10 mouse cellular contexts compared by ENCODE assay signal in the genomic region with DNA sequence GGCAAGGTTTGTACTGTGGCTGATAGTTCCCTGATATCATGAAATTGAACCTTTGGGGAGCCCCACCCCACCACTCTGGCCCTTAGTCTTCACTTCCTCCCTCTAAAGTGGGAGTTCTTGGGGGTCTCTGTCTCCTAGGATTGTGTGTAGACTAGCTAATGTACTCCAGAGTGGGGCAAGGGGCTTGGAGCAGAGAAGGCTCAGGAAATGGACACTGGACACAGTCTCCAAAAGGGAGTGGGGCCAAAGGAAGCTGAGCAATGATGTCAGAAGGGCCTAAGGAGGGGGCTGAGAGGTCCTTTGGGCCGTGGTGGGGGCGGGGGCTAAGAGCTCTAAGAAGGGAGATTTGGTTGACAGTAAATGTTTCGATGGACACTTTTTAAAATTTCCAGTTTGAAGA. TPM values are rescaled to one million over a fixed set of nuclear protein-coding genes. Genes with fewer than 3 reads are reported as not detected.
DNase-seq lines count a peak whose midpoint lies in the region; ATAC-seq and TF ChIP-seq lines count a peak whose summit lies in the region.
"Had no signal": no experiment of that assay in that cellular context is flagged by ENCODE, and none has a peak within 500 bp of the region (broad histone marks: within the 10 kb centered on the region; RNA-seq: fewer than 3 reads in every experiment).

No protein-coding gene starts in this region.

- H3K4me3 ChIP-seq in lung, postnatal 0 days (ENCODE audit: low read depth, low read length), result peak overlapping the region; percentile 90
- H3K4me3 ChIP-seq in forebrain, embryonic 14.5 days (ENCODE audit: low read depth, low read length), result peak overlapping the region; percentile 86
- peak overlapping the region; percentile 83 for H3K4me3 ChIP-seq in limb, embryonic 15.5 days
- H3K4me3 ChIP-seq in stomach, embryonic 15.5 days (replicated peaks), result peak overlapping the region; percentile 82

- H3K4me1 ChIP-seq in lung, postnatal 0 days (ENCODE audit: insufficient read depth, low read depth, low read length), result peaks cover 60% of the 10 kb centered on the region
- H3K4me1 ChIP-seq in forebrain, embryonic 14.5 days (ENCODE audit: control insufficient read depth, insufficient read depth, low read length), result peaks cover 20% of the 10 kb centered on the region
- peaks cover 72% of the 10 kb centered on the region for H3K4me1 ChIP-seq in limb, embryonic 15.5 days
- peaks cover 58% of the 10 kb centered on the region for H3K4me1 ChIP-seq in stomach, embryonic 15.5 days

- H3K27me3 ChIP-seq in lung, postnatal 0 days (replicated peaks; ENCODE audit: insufficient read depth, low read length), result no peaks in the 10 kb centered on the region
- no peaks in the 10 kb centered on the region for H3K27me3 ChIP-seq in forebrain, embryonic 14.5 days (replicated peaks; ENCODE audit: control insufficient read depth, insufficient read depth, low read length)
- no peaks in the 10 kb centered on the region for H3K27me3 ChIP-seq in limb, embryonic 15.5 days
- H3K27me3 ChIP-seq in stomach, embryonic 15.5 days (replicated peaks), result no peaks in the 10 kb centered on the region

- H3K4me2 ChIP-seq in lung, postnatal 0 days (replicated peaks; ENCODE audit: low read depth, low read length), result peak overlapping the region; percentile 86
- peak overlapping the region; percentile 80; the same call in 1 of the 2 replicates for H3K4me2 ChIP-seq in forebrain, embryonic 14.5 days (ENCODE audit: low read length)
- H3K4me2 ChIP-seq in limb, embryonic 15.5 days, result peak overlapping the region; percentile 77
- H3K4me2 ChIP-seq in stomach, embryonic 15.5 days, result peak overlapping the region; percentile 85

- TF ChIP-seq CTCF in lung, postnatal 0 days (IDR thresholded peaks at IDR 0.05), result no peak

- 44% methylated on average over 3 of the region's 3 CpGs for WGBS in lung, postnatal 0 days
- 87% methylated on average over 3 of the region's 3 CpGs for WGBS in forebrain, embryonic 14.5 days
- 67% methylated on average over 3 of the region's 3 CpGs for WGBS in limb, embryonic 15.5 days
- 60% methylated on average over 3 of the region's 3 CpGs for WGBS in stomach, embryonic 15.5 days

- peak overlapping the region; percentile 88; the same call in 1 of the 2 replicates for H3K9ac ChIP-seq in lung, postnatal 0 days (replicated peaks; ENCODE audit: low read depth)
- H3K9ac ChIP-seq in forebrain, embryonic 14.5 days (ENCODE audit: low read length), result peak overlapping the region; percentile 92; the same call in 1 of the 2 replicates
- H3K9ac ChIP-seq in limb, embryonic 15.5 days, result peak overlapping the region; percentile 95
- peak overlapping the region; percentile 94; the same call in 1 of the 2 replicates for H3K9ac ChIP-seq in stomach, embryonic 15.5 days

- H3K36me3 ChIP-seq in lung, postnatal 0 days (ENCODE audit: insufficient read depth, low read length), result no peaks in the 10 kb centered on the region
- H3K36me3 ChIP-seq in forebrain, embryonic 14.5 days (ENCODE audit: control insufficient read depth, insufficient read depth, low read length), result peaks cover 2% of the 10 kb centered on the region
- peaks cover 21% of the 10 kb centered on the region for H3K36me3 ChIP-seq in limb, embryonic 15.5 days
- no peaks in the 10 kb centered on the region for H3K36me3 ChIP-seq in stomach, embryonic 15.5 days

- TF ChIP-seq EP300 in lung, postnatal 0 days (IDR thresholded peaks at IDR 0.05), result no peak

- H3K9me3 ChIP-seq in lung, postnatal 0 days (ENCODE audit: low read length), result no peaks in the 10 kb centered on the region
- H3K9me3 ChIP-seq in forebrain, embryonic 14.5 days (replicated peaks; ENCODE audit: control insufficient read depth, low read length), result no peaks in the 10 kb centered on the region
- no peaks in the 10 kb centered on the region for H3K9me3 ChIP-seq in limb, embryonic 15.5 days
- H3K9me3 ChIP-seq in stomach, embryonic 15.5 days, result no peaks in the 10 kb centered on the region

- peak overlapping the region; percentile 94 for H3K27ac ChIP-seq in lung, postnatal 0 days (ENCODE audit: low read length)
- no peak overlapping the region for H3K27ac ChIP-seq in forebrain, embryonic 14.5 days (ENCODE audit: low read depth, low read length)
- peak overlapping the region; percentile 55 for H3K27ac ChIP-seq in limb, embryonic 15.5 days
- H3K27ac ChIP-seq in stomach, embryonic 15.5 days, result no peak overlapping the region

- DNase-seq in lung, postnatal 0 days (ENCODE audit: low spot score), result no peak
- no peak for DNase-seq in lung, postnatal 25 days (ENCODE audit: low spot score)
- no peak for DNase-seq in forebrain, embryonic 14.5 days (ENCODE audit: low spot score)
- DNase-seq in retina, postnatal 1 day, result no peak
- no peak for DNase-seq in adrenal gland, postnatal 36 days
- DNase-seq in urinary bladder, adult 18-20 months (ENCODE audit: low spot score in 2 of 2), result no peak
- DNase-seq: adrenal gland, adult 8-10 months had no signal

- no peak for ATAC-seq in lung, postnatal 0 days
- ATAC-seq in forebrain, embryonic 14.5 days, result no peak
- ATAC-seq in limb, embryonic 15.5 days (ENCODE audit: insufficient number of reproducible peaks, low FRiP score, low TSS enrichment, low read depth), result no peak
- ATAC-seq in stomach, embryonic 15.5 days (ENCODE audit: insufficient read depth, low FRiP score, low read depth), result no peak

RNA-seq across cellular contexts. Expression of a gene that starts 2.5 kb away (rescaled TPM):
- polyA plus RNA-seq in lung, postnatal 0 days (2015; fragmentation: Nextera tagmentation; extraction: Ambion mirVana), result 724 and 747 TPM in 2 replicates
- 343 and 345 TPM in 2 replicates for polyA plus RNA-seq in forebrain, embryonic 14.5 days (2014; fragmentation: Nextera tagmentation; extraction: Ambion mirVana)
- polyA plus RNA-seq in limb, embryonic 15.5 days (2015; fragmentation: Nextera tagmentation; extraction: Ambion mirVana), result 692 and 762 TPM in 2 replicates
- polyA plus RNA-seq in stomach, embryonic 15.5 days (2015; fragmentation: Nextera tagmentation; extraction: Ambion mirVana), result 551 and 575 TPM in 2 replicates
- total RNA-seq in adrenal gland, postnatal 36 days (2021), result 100 to 1,000 TPM; 689 to 765 TPM

RNA-seq across cellular contexts. Expression of a gene that starts 14.0 kb away (rescaled TPM):
- polyA plus RNA-seq in lung, postnatal 0 days (2015; fragmentation: Nextera tagmentation; extraction: Ambion mirVana), result 52.3 and 54.5 TPM in 2 replicates
- 97.5 and 106 TPM in 2 replicates for polyA plus RNA-seq in forebrain, embryonic 14.5 days (2014; fragmentation: Nextera tagmentation; extraction: Ambion mirVana)
- 97.1 and 98.8 TPM in 2 replicates for polyA plus RNA-seq in limb, embryonic 15.5 days (2015; fragmentation: Nextera tagmentation; extraction: Ambion mirVana)
- polyA plus RNA-seq in stomach, embryonic 15.5 days (2015; fragmentation: Nextera tagmentation; extraction: Ambion mirVana), result 78.7 and 84.8 TPM in 2 replicates
- total RNA-seq in adrenal gland, postnatal 36 days (2021), result 10 to 100 TPM; 32.4 to 33.3 TPM

RNA-seq across cellular contexts. Expression of a gene that starts 39.4 kb away (rescaled TPM):
- polyA plus RNA-seq in lung, postnatal 0 days (2015; fragmentation: Nextera tagmentation; extraction: Ambion mirVana), result 0.65 and 0.72 TPM in 2 replicates
- 1.4 and 2.0 TPM in 2 replicates for polyA plus RNA-seq in forebrain, embryonic 14.5 days (2014; fragmentation: Nextera tagmentation; extraction: Ambion mirVana)
- 22.1 and 22.8 TPM in 2 replicates for polyA plus RNA-seq in limb, embryonic 15.5 days (2015; fragmentation: Nextera tagmentation; extraction: Ambion mirVana)
- polyA plus RNA-seq in stomach, embryonic 15.5 days (2015; fragmentation: Nextera tagmentation; extraction: Ambion mirVana), result 14.1 and 16.0 TPM in 2 replicates
- under 1 TPM in 1 of 2 experiments, not detected in 1; 0.43 TPM for total RNA-seq in adrenal gland, postnatal 36 days (2021)

RNA-seq across cellular contexts. Expression of a gene that starts 50.2 kb away (rescaled TPM):
- polyA plus RNA-seq in lung, postnatal 0 days (2015; fragmentation: Nextera tagmentation; extraction: Ambion mirVana), result 6.1 and 7.8 TPM in 2 replicates
- 0.61 and 1.2 TPM in 2 replicates for polyA plus RNA-seq in forebrain, embryonic 14.5 days (2014; fragmentation: Nextera tagmentation; extraction: Ambion mirVana)
- polyA plus RNA-seq in limb, embryonic 15.5 days (2015; fragmentation: Nextera tagmentation; extraction: Ambion mirVana), result 7.2 and 8.3 TPM in 2 replicates
- polyA plus RNA-seq in stomach, embryonic 15.5 days (2015; fragmentation: Nextera tagmentation; extraction: Ambion mirVana), result 3.6 and 7.3 TPM in 2 replicates
- total RNA-seq in adrenal gland, postnatal 36 days (2021), result under 1 TPM; 0.59 to 0.63 TPM

RNA-seq across cellular contexts. Expression of a gene that starts 51.2 kb away (rescaled TPM):
- 11.8 and 13.0 TPM in 2 replicates for polyA plus RNA-seq in lung, postnatal 0 days (2015; fragmentation: Nextera tagmentation; extraction: Ambion mirVana)
- polyA plus RNA-seq in forebrain, embryonic 14.5 days (2014; fragmentation: Nextera tagmentation; extraction: Ambion mirVana), result 0.90 and 2.1 TPM in 2 replicates
- 1.1 and 2.1 TPM in 2 replicates for polyA plus RNA-seq in limb, embryonic 15.5 days (2015; fragmentation: Nextera tagmentation; extraction: Ambion mirVana)
- 9.1 and 13.2 TPM in 2 replicates for polyA plus RNA-seq in stomach, embryonic 15.5 days (2015; fragmentation: Nextera tagmentation; extraction: Ambion mirVana)
- total RNA-seq in adrenal gland, postnatal 36 days (2021), result 1 to 10 TPM; 2.9 to 7.6 TPM
- total RNA-seq: hematopoietic stem cell, adult 5-6 weeks had no signal

Comparison
In these comparisons a context has a peak if more than half of its experiments do, and no peak if none do; other contexts are left out.
1. H3K27ac ChIP-seq: peak in lung, postnatal 0 days (single experiment) and limb, embryonic 15.5 days (single experiment); none in forebrain, embryonic 14.5 days (single experiment) and stomach, embryonic 15.5 days (single experiment).
2. Peak in every context shown above with its lines, with median percentiles within 50 percentile points of each other: H3K4me2 ChIP-seq, H3K4me3 ChIP-seq and H3K9ac ChIP-seq.